Mouse (Mus musculus) C2C12 (cell line): ENCODE data around the gene Cdadc1.

Experiments used
- CEBPB ChIP-seq: IDR thresholded peaks from one replicate; pipeline ENCODE4 v1.6.1; 2011; ENCODE audit warnings: low read depth, mild to moderate bottlenecking, control low read depth, moderate library complexity
- CTCF ChIP-seq: IDR thresholded peaks from one replicate; pipeline ENCODE4 v1.5.1; 2011; ENCODE audit not compliant: control insufficient read depth, insufficient read depth, insufficient read length
- FOSL1 ChIP-seq: IDR thresholded peaks from one replicate; pipeline ENCODE4 v1.8.0; 2011; ENCODE audit warnings: mild to moderate bottlenecking, low read length; ENCODE audit not compliant: poor library complexity, insufficient read depth, severe bottlenecking
- MAX ChIP-seq: IDR thresholded peaks from one replicate; pipeline ENCODE4 v1.6.1; 2011; ENCODE audit warnings: mild to moderate bottlenecking, control low read depth
- MYOD1 ChIP-seq: IDR thresholded peaks from one replicate; pipeline ENCODE4 v1.6.1; 2011; ENCODE audit warnings: low read depth; ENCODE audit not compliant: control insufficient read depth, insufficient read length
- MYOG ChIP-seq: IDR thresholded peaks from one replicate; pipeline ENCODE4 v1.6.1; 2011; ENCODE audit not compliant: control insufficient read depth, insufficient read length; ENCODE audit errors: extremely low read depth
- USF1 ChIP-seq: IDR thresholded peaks from one replicate; pipeline ENCODE4 v1.6.1; 2011; ENCODE audit warnings: low read depth, mild to moderate bottlenecking, control low read depth, moderate library complexity

GRCm38 (mm10) chr14:59633988-59634387 lies 36.2 kb upstream of the Cdadc1 start:
- TF ChIP-seq CTCF (no peak), CEBPB (no peak), USF1 (no peak), MYOD1 (no peak), MAX (no peak), MYOG (no peak), FOSL1 (no peak)
